Mouse (Mus musculus) heart, postnatal 0 days (tissue): Measurements from ENCODE around the gene Casq2. TPM values are rescaled to one million over a fixed set of nuclear protein-coding genes. Genes with fewer than 3 reads are reported as not detected.

Experiments
- ATAC-seq: fragments of 200-750 bp; cut with Nextera tagmentation; 2 replicates; pipeline ENCODE4 v1.8.0; 2017; ENCODE audit warnings: low read depth, moderate number of reproducible peaks, moderate library complexity; ENCODE audit not compliant: insufficient read depth
- DNase-seq: peaks from one replicate; pipeline ENCODE4 v3.0.0-alpha.2; 2016; ENCODE audit warnings: low spot score
- H3K27ac ChIP-seq: fragments of 300-500 bp; sonication (generic); 2 replicates; pipeline ENCODE4 v1.5.1; 2014; ENCODE audit warnings: low read depth, mild to moderate bottlenecking
- H3K27me3 ChIP-seq: fragments of 300-500 bp; sonication (generic); 2 replicates; pipeline ENCODE4 v1.6.1; 2014; ENCODE audit warnings: low read length, mixed read lengths; ENCODE audit not compliant: control insufficient read depth, insufficient read depth
- H3K36me3 ChIP-seq: fragments of 300-500 bp; sonication (generic); replicated peaks from 2 replicates; pipeline ENCODE4 v1.6.1; 2014; ENCODE audit warnings: low read length, mixed read lengths; ENCODE audit not compliant: control insufficient read depth, insufficient read depth
- H3K4me1 ChIP-seq: fragments of 300-500 bp; sonication (generic); 2 replicates; pipeline ENCODE4 v1.6.1; 2014; ENCODE audit warnings: antibody characterized with exemption; ENCODE audit not compliant: control insufficient read depth, insufficient read depth
- H3K4me2 ChIP-seq: fragments of 300-500 bp; sonication (generic); 2 replicates; pipeline ENCODE4 v1.6.1; 2014; ENCODE audit warnings: low read depth, mild to moderate bottlenecking, low read length, moderate library complexity
- H3K4me3 ChIP-seq: fragments of 300-500 bp; sonication (generic); 2 replicates; pipeline ENCODE4 v1.5.1; 2014; ENCODE audit warnings: low read depth, low read length
- H3K9ac ChIP-seq: fragments of 300-500 bp; sonication (generic); replicated peaks from 2 replicates; pipeline ENCODE4 v1.6.1; 2014; ENCODE audit warnings: low read depth, low read length, mixed read lengths
- H3K9me3 ChIP-seq: fragments of 300-500 bp; sonication (generic); replicated peaks from 2 replicates; pipeline ENCODE4 v1.6.1; 2016; ENCODE audit warnings: low read length; ENCODE audit not compliant: control insufficient read depth
- CTCF ChIP-seq: IDR thresholded peaks from 2 replicates; pipeline ENCODE4 v1.5.1; 2016; ENCODE audit warnings: antibody characterized with exemption, control low read depth, low read depth
- EP300 ChIP-seq: IDR thresholded peaks from 2 replicates; pipeline ENCODE4 v1.6.1; 2016; ENCODE audit warnings: antibody characterized with exemption, low read depth
- WGBS: fragments of 180-500 bp; shearing (Covaris S2); extraction: QIAGEN DNeasy Blood & Tissue Kit; methylation state at CpG from one replicate; pipeline ENCODE4 v1.1.7; 2014; 5-methylcytosine and 5-hydroxymethylcytosine counted together
- polyA plus RNA-seq: library from polyadenylated mRNA; unstranded; fragments of >200 nt; fragmentation: Nextera tagmentation; extraction: Ambion mirVana; gene quantifications from 2 replicates; pipeline ENCODE4 v1.2.1, GENCODE M21; 2015
- total RNA-seq: library from RNA; depleted of rRNA; stranded (reverse); fragments of >200 nt; gene quantifications from 2 replicates; pipeline ENCODE4 v1.2.3, GENCODE M21; 2014; ENCODE audit warnings: low replicate concordance

Gene Casq2
- total and polyA plus RNA-seq, 2 experiments from 2014 or later, result 836 to 872 TPM

GRCm38 (mm10) chr3:102061923-102062670, 24.1 kb upstream of the Casq2 start:
- TF ChIP-seq EP300, result no peak
- TF ChIP-seq CTCF, result peak; percentile 81
- Histone ChIP-seq H3K4me2 (peak overlapping the region; percentile 22), H3K27ac (peak overlapping the region; percentile 46; the same call in 1 of the 2 replicates), H3K9ac (no peak overlapping the region), H3K27me3 (no peaks in the 10 kb centered on the region), H3K4me1 (peaks cover 27% of the 10 kb centered on the region), H3K36me3 (no peaks in the 10 kb centered on the region), H3K9me3 (no peaks in the 10 kb centered on the region), H3K4me3 (no peak overlapping the region)
- ATAC-seq (peak; percentile 60), DNase-seq (peak; percentile 63)
- 15% methylated on average over 14 of the region's 14 CpGs for WGBS

GRCm38 (mm10) chr3:102062671-102063010, 23.6 kb upstream of the Casq2 start:
- 23% methylated on average over 8 of the region's 8 CpGs for WGBS
- no peak overlapping the region for H3K9ac ChIP-seq

GRCm38 (mm10) chr3:102063273-102064120, 22.7 kb upstream of the Casq2 start:
- WGBS, result 67% methylated on average over 10 of the region's 10 CpGs
- H3K4me3 ChIP-seq, result no peak overlapping the region
- no peaks in the 10 kb centered on the region for H3K36me3 ChIP-seq
- ATAC-seq (no peak), DNase-seq (no peak)
- no peaks in the 10 kb centered on the region for H3K27me3 ChIP-seq
- no peaks in the 10 kb centered on the region for H3K9me3 ChIP-seq
- TF ChIP-seq CTCF (no peak), EP300 (no peak)
- H3K9ac ChIP-seq, result no peak overlapping the region
- H3K27ac ChIP-seq, result 0 out of 2 replicates have a peak overlapping the region, but pooled peaks have one; percentile 46
- peaks cover 27% of the 10 kb centered on the region for H3K4me1 ChIP-seq
- no peak overlapping the region for H3K4me2 ChIP-seq

More at GRCm38 (mm10) chr3:102062671-102063010, 23.6 kb upstream of the Casq2 start:
- H3K27ac ChIP-seq, result peak overlapping the region; percentile 46; the same call in 1 of the 2 replicates
- no peaks in the 10 kb centered on the region for H3K27me3 ChIP-seq
- no peak overlapping the region for H3K4me2 ChIP-seq
- TF ChIP-seq CTCF (no peak), EP300 (no peak)
- H3K4me3 ChIP-seq, result no peak overlapping the region
- DNase-seq (no peak), ATAC-seq (no peak)
- no peaks in the 10 kb centered on the region for H3K36me3 ChIP-seq
- peaks cover 27% of the 10 kb centered on the region for H3K4me1 ChIP-seq
- no peaks in the 10 kb centered on the region for H3K9me3 ChIP-seq

- Histone ChIP-seq H3K9me3 (no peaks in the 10 kb centered on the region), H3K36me3 (no peaks in the 10 kb centered on the region), H3K27me3 (no peaks in the 10 kb centered on the region), H3K4me3 (no peak overlapping the region), H3K27ac (no peak overlapping the region), H3K9ac (no peak overlapping the region), H3K4me2 (no peak overlapping the region), H3K4me1 (peaks cover 27% of the 10 kb centered on the region)
- DNase-seq, result no peak
- no peak for TF ChIP-seq CTCF
- no peak for TF ChIP-seq EP300
- ATAC-seq, result peak; percentile 37; the same call in 1 of the 2 replicates
- WGBS, result 40% methylated on average over 6 of the region's 6 CpGs
Observed at GRCm38 (mm10) chr3:102064566-102064965, 21.6 kb upstream of the Casq2 start.

GRCm38 (mm10) chr3:102067306-102067705, 18.9 kb upstream of the Casq2 start:
- Histone ChIP-seq H3K27me3 (no peaks in the 10 kb centered on the region), H3K4me3 (no peak overlapping the region), H3K4me2 (no peak overlapping the region), H3K27ac (no peak overlapping the region), H3K9ac (no peak overlapping the region), H3K36me3 (no peaks in the 10 kb centered on the region), H3K9me3 (no peaks in the 10 kb centered on the region), H3K4me1 (peaks cover 21% of the 10 kb centered on the region; the same call in 1 of the 2 replicates)
- ATAC-seq, result no peak
- 76% methylated on average over 1 of the region's 1 CpGs for WGBS
- TF ChIP-seq CTCF, result no peak
- TF ChIP-seq EP300, result no peak
- no peak for DNase-seq
